Mouse (Mus musculus) embryonic fibroblast, embryonic 13.5 days (primary cell): ENCODE data around the gene Gm29133. TPM values are rescaled to one million over a fixed set of nuclear protein-coding genes. Genes with fewer than 3 reads are reported as not detected.

Experiments
- H3K27ac ChIP-seq: 2 replicates; pipeline ENCODE4 v1.5.1; 2012; ENCODE audit warnings: low read length, control low read depth, inconsistent platforms; ENCODE audit not compliant: insufficient read depth
- H3K4me1 ChIP-seq: 2 replicates; pipeline ENCODE4 v1.6.1; 2011; ENCODE audit warnings: low read length; ENCODE audit not compliant: control insufficient read depth, insufficient read depth
- H3K4me3 ChIP-seq: 2 replicates; pipeline ENCODE4 v1.5.1; 2011; ENCODE audit warnings: mild to moderate bottlenecking, control low read depth, low read length; ENCODE audit not compliant: insufficient read depth
- CTCF ChIP-seq: IDR thresholded peaks from 2 replicates; pipeline ENCODE4 v1.5.1; 2011; ENCODE audit warnings: mild to moderate bottlenecking, control low read depth, low read length, moderate library complexity, borderline replicate concordance; ENCODE audit not compliant: insufficient read depth
- POLR2A ChIP-seq: IDR thresholded peaks from 2 replicates; pipeline ENCODE4 v1.6.1; 2011; ENCODE audit warnings: low read depth, mild to moderate bottlenecking, control low read depth, low read length, moderate library complexity
- polyA plus RNA-seq: library from polyadenylated mRNA; stranded (reverse); fragments of >200 nt; gene quantifications from 2 replicates; pipeline ENCODE4 v1.2.4, GENCODE M21; 2011; ENCODE audit warnings: low read depth; ENCODE audit not compliant: missing spikeins, insufficient read length

Gm29133 gene
- polyA plus RNA-seq: not detected in 2 replicates

DNA sequence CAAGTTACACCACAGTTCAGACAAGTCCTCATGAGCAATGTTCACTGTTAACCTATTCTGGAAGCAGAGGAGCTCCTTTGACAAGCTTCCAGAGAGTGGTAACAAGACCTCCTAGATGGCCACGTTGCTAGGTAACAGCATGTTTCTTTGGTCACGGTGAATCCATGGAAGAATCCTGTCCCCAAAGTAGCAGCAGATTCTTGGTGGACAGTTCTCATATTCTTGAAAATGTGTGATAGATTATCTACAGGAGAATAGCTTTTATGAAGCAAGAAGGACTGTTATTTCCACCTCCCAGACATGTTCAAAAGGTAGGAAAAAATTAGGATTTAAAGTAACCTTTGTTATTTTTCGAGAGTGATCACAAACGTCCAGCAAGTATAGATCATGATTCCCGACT is at the start of gene Gm29133:
Gene Gm29133, plus strand, starts transcription at position 301 of the 400 bp plus-strand sequence.
- no peaks in the 10 kb centered on the region for H3K4me1 ChIP-seq
- H3K4me3 ChIP-seq: no peak within 1 kb of the TSS
- H3K27ac ChIP-seq: no peak within 1 kb of the TSS
- no peak for TF ChIP-seq POLR2A
- TF ChIP-seq CTCF: no peak

DNA sequence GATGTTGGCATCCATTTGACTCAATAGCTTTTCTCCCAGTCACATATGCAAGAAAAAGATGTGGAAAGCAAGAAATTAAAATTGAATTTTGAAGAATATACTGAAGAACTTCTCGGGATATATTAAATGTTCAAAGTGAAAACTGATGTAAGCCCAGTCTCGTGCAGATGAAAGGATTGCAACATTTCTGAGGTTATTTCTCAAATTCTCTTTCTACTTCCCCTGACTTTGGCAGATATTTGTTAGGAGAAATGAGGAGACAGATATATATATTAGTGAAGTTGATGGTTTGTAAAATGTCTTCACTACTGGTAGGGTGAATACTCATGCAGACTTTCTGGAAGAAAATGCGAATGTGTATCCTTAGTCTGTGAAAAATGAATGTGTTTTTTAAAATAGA is 48.9 kb upstream of the Gm29133 start:
- H3K27ac ChIP-seq: no peak overlapping the region
- H3K4me3 ChIP-seq: no peak overlapping the region
- TF ChIP-seq POLR2A (no peak), CTCF (no peak)
- no peaks in the 10 kb centered on the region for H3K4me1 ChIP-seq

DNA sequence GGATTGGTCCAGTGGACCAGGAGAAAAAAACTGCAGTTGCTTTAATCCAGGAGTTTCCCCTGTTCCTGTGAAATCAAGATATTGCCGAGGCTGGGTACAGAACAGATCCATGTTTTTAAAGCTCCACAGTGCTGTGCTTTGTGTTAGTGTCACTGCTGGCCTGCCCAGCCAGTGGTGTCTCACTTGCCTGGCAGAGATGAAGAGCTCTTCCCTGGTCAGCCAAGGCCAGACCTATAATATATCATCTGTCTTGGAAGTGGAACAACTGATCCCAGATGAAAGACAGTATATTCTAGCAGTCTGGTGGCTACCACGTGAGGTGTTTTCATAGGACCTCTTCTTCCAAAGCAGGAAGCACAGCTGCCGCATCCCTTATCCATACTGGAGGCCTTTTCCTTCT is 46.7 kb upstream of the Gm29133 start:
- Histone ChIP-seq H3K4me1 (no peaks in the 10 kb centered on the region), H3K27ac (no peak overlapping the region), H3K4me3 (no peak overlapping the region)
- TF ChIP-seq POLR2A (no peak), CTCF (no peak)

DNA sequence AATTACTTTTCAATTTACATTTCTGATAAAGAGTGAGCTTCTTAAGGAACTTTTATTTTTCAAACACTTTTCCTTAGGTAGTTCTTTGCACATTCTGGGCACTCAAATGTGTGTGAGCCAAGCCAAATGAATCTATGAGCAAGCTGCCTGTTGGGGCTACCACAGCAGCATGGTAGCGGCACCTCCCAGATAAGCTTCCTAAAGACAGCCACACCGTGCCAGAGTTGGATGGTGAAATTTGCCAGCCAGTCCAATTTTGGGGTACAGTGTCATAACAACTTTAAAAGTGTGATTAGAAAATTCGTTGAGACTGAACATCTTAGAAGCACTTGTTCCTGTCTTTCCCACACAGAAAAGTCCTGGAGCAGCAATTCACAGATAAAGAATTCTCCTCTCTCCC is 41.5 kb upstream of the Gm29133 start:
- Histone ChIP-seq H3K4me1 (no peaks in the 10 kb centered on the region), H3K4me3 (no peak overlapping the region), H3K27ac (no peak overlapping the region)
- TF ChIP-seq CTCF (no peak), POLR2A (no peak)

DNA sequence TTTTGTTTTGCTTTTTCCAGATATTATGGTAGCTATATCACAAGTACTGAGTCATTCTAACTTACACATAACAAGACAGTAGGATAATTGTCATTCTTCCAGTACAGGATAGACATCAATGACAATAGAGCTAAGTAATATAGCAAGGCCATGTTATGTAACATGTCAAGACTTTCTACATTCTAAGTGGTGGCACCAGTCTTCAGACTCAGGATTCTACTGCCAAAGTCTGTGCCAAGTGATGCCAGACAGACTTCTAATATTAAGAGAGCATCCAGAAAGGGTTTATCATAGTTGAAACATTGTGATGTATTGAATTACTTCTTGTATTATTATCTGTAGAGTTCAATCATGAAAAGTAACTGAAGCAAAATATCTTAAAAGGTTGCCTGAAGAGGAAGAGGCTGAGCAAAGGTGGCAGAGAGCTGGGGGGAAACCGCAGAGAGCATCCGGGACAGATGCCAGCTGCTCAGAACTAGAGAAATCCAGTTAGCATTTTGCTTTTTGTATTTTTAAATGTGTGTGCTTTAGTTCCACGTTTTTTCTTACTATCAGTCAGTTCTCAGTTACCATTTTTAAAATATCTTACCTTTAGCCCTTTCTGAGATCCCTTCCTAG is 34.2 kb upstream of the Gm29133 start:
- TF ChIP-seq CTCF (no peak), POLR2A (no peak)
- Histone ChIP-seq H3K4me1 (no peaks in the 10 kb centered on the region), H3K4me3 (no peak overlapping the region)

DNA sequence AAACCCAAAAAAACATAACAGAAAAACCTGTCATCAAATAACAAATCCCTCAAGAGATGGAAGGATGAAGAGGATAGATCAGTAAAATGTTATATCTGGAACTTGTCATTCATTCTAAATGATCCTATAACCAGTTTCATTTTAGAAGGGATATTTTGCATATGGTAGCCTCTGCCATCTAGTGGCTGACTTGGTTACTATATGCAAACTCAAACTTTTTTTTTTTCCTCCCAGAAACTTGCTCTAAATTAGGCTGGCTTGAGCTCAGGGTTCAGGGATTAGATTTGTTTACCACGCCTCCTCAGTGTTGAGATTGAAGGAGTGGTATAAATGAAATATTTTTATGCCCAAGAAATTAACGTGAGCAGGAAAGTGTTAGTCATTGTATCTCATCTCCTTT is 27.3 kb upstream of the Gm29133 start:
- no peak for TF ChIP-seq POLR2A
- no peak for TF ChIP-seq CTCF
- no peaks in the 10 kb centered on the region for H3K4me1 ChIP-seq
- no peak overlapping the region for H3K4me3 ChIP-seq
- H3K27ac ChIP-seq: no peak overlapping the region

More for the DNA sequence above, 34.2 kb upstream of the Gm29133 start:
- H3K27ac ChIP-seq: no peak overlapping the region

DNA sequence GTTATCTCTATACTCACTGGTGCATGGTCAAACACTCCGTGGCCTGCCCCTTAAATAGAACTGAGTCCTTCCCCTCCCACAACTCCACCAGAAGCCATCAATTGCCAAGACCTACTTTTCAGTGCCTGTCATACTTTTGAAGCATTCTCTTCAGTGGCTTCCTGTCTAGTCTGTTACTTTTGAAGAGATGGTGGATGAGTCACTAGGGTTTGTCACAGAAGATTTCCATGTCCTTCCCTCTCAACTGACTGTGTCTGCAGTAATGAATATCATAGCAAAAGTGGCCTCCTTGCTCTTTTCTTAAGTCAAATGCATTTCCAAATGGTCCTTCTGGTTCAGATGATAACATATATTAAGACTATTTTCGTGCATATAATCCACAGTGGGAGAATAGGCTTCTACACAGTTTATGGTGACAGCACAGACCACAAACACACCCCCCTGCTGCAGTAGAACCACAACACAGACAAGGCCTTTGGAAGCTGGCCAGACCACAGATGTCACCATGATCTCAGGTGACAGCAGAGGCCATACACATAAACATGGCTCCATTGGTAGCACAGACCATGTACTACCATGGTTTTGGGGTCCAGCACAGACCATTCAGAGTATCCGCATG is 16.9 kb upstream of the Gm29133 start:
- Histone ChIP-seq H3K4me3 (no peak overlapping the region), H3K27ac (no peak overlapping the region), H3K4me1 (no peaks in the 10 kb centered on the region)
- TF ChIP-seq CTCF (no peak), POLR2A (no peak)

DNA sequence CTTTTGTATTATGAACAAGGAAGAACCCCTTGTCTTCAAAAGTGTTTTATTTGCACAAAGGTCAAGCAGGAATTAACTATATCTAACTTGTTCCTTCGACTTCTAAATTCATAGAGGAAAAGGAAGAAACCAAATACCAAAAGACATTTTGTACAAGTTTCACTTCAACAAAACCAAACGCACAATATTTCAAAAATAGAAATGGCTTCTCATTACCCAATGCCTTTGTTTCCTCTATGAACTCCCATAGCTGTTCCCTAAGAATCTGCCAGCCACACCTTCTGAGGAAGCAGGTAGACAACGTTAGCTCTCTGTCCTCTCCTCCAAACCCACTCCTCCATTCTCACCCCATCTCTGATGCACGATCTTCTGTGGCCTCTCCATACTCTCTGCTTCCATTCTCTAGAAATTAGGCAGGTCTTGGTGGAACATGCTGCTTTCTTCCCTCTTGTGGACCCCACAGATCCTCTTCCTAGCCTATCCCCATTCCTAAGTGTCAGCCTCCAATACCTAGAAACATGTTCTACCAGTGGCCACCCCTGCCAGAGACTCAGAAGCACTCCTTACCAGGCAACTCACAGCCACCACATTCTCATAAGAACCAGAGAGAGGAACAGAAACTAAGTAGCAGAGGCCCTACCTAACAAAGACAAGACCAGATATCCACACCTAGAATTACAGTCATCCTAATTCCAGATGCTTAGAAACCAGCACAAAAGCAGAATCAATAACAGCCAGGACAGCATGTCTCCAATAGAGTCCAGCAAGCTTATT is 4.1 kb upstream of the Gm29133 start:
- H3K27ac ChIP-seq: no peak overlapping the region
- TF ChIP-seq CTCF: no peak
- no peak for TF ChIP-seq POLR2A

DNA sequence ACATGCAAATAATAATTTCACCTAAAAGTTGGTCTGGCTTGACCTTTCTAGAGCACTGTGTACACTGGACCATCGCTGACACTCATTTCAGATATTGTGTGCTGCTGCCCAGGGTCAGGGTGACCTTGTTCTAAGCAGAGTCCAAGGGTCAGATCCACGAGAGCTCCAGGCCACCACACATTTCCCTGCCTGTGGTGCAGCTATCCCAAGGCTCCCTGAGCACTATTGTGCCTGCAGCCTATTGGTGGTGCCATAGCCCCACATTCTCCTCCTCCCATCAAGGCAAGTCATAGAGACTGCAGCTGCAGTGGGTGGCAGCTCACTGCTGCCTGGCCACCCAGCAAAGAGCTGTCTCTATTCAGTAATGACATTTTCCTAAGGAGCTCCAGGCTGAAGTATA is 2.7 kb upstream of the Gm29133 start:
- no peak overlapping the region for H3K27ac ChIP-seq

More for the DNA sequence above, 4.1 kb upstream of the Gm29133 start:
- H3K4me1 ChIP-seq: no peaks in the 10 kb centered on the region
- no peak overlapping the region for H3K4me3 ChIP-seq

DNA sequence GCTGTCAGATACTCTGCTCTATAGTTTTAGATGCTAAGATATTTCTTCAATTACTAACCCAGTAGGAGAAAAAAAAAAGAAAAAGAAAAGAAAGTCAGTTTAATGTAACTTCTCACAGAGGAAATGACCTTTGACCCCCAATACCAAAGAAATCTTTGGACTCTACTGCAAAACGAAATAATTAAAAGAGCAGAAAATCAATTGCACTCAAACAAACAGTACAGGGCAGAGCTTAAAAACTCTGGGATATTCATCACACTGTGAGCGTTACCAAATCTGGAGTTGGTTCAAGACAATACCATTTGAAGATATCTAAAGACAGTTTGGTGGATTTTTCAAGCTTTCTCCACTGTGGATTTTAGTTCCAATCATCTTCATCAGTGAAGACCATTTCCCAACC is 15.4 kb downstream of the Gm29133 start:
- H3K4me3 ChIP-seq: no peak overlapping the region

More for the DNA sequence above, 2.7 kb upstream of the Gm29133 start:
- TF ChIP-seq CTCF (no peak), POLR2A (no peak)
- Histone ChIP-seq H3K4me1 (no peaks in the 10 kb centered on the region), H3K4me3 (no peak overlapping the region)

More for the DNA sequence above, 15.4 kb downstream of the Gm29133 start:
- Histone ChIP-seq H3K27ac (no peak overlapping the region), H3K4me1 (no peaks in the 10 kb centered on the region)
- TF ChIP-seq CTCF: no peak
- TF ChIP-seq POLR2A: no peak
